Mouse (Mus musculus): ENCODE results near the gene Tcirg1. TPM values are rescaled to one million over a fixed set of nuclear protein-coding genes. Genes with fewer than 3 reads are reported as not detected.

Tcirg1 gene
- total and polyA plus RNA-seq, 2 experiments from 2014 or later, result 12.8 to 32.1 TPM

GRCm38 (mm10) chr19:3855091-3855490 is 51.8 kb downstream of the Tcirg1 start:
- ATAC-seq (ENCODE audit: insufficient read depth, low read depth), result no peak
- no peak for TF ChIP-seq CTCF (IDR thresholded peaks at IDR 0.05; ENCODE audit: low read depth)
- TF ChIP-seq EP300 (IDR thresholded peaks at IDR 0.05; ENCODE audit: low read depth), result no peak
- Histone ChIP-seq H3K9me3 (replicated peaks; ENCODE audit: control insufficient read depth, low read length) (no peaks in the 10 kb centered on the region), H3K36me3 (replicated peaks; ENCODE audit: control insufficient read depth, insufficient read depth, low read length) (no peaks in the 10 kb centered on the region), H3K27me3 (ENCODE audit: control insufficient read depth, insufficient read depth, low read length) (no peaks in the 10 kb centered on the region), H3K4me1 (ENCODE audit: control insufficient read depth, insufficient read depth) (peaks cover 31% of the 10 kb centered on the region), H3K4me3 (ENCODE audit: low read depth, low read length) (no peak overlapping the region), H3K27ac (ENCODE audit: low read depth) (no peak overlapping the region), H3K4me2 (ENCODE audit: low read depth, low read length) (no peak overlapping the region), H3K9ac (replicated peaks; ENCODE audit: low read depth, low read length) (no peak overlapping the region)
- no peak for DNase-seq (ENCODE audit: low spot score)
- 69% methylated on average over 6 of the region's 6 CpGs for WGBS

DNA sequence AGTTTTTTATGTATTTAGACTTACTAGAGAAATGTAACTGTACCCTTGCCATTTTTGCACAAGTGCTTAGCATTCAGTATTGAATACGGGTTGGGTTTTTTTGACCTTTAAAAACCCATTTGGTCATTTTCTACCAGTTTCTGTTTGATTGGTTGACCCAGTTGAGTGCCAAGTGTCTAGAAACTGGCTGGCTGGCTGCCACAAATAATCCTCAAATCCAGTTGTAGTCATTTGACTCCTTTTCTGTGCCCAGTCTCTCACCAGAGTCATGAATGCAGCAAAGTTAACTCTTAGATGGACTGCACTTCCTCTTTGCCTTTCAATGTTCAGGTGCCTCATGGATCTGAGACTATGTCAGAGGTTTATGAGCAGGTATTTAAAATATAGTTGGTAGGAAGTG is 53.0 kb downstream of the Tcirg1 start:
- ATAC-seq (ENCODE audit: insufficient read depth, low read depth) (no peak), DNase-seq (ENCODE audit: low spot score) (no peak)
- H3K4me3 ChIP-seq (ENCODE audit: low read depth, low read length), result no peak overlapping the region
- H3K27me3 ChIP-seq (ENCODE audit: control insufficient read depth, insufficient read depth, low read length), result no peaks in the 10 kb centered on the region
- H3K9me3 ChIP-seq (replicated peaks; ENCODE audit: control insufficient read depth, low read length), result no peaks in the 10 kb centered on the region
- H3K27ac ChIP-seq (ENCODE audit: low read depth), result no peak overlapping the region
- no peak overlapping the region for H3K9ac ChIP-seq (replicated peaks; ENCODE audit: low read depth, low read length)
- H3K36me3 ChIP-seq (replicated peaks; ENCODE audit: control insufficient read depth, insufficient read depth, low read length), result no peaks in the 10 kb centered on the region
- TF ChIP-seq EP300 (IDR thresholded peaks at IDR 0.05; ENCODE audit: low read depth) (no peak), CTCF (IDR thresholded peaks at IDR 0.05; ENCODE audit: low read depth) (no peak)
- H3K4me1 ChIP-seq (ENCODE audit: control insufficient read depth, insufficient read depth), result peaks cover 31% of the 10 kb centered on the region
- no peak overlapping the region for H3K4me2 ChIP-seq (ENCODE audit: low read depth, low read length)
- 87% methylated on average over 1 of the region's 1 CpGs for WGBS

- H3K9me3 ChIP-seq (replicated peaks; ENCODE audit: control insufficient read depth, low read length), result no peaks in the 10 kb centered on the region
- H3K36me3 ChIP-seq (replicated peaks; ENCODE audit: control insufficient read depth, insufficient read depth, low read length), result no peaks in the 10 kb centered on the region
- H3K27ac ChIP-seq (ENCODE audit: low read depth), result no peak overlapping the region
- 90% methylated on average over 10 of the region's 10 CpGs for WGBS
- no peak for TF ChIP-seq EP300 (IDR thresholded peaks at IDR 0.05; ENCODE audit: low read depth)
- no peak for TF ChIP-seq CTCF (IDR thresholded peaks at IDR 0.05; ENCODE audit: low read depth)
- no peak overlapping the region for H3K9ac ChIP-seq (replicated peaks; ENCODE audit: low read depth, low read length)
- DNase-seq (ENCODE audit: low spot score), result no peak
- peak overlapping the region; percentile 82 for H3K4me2 ChIP-seq (ENCODE audit: low read depth, low read length)
- H3K27me3 ChIP-seq (ENCODE audit: control insufficient read depth, insufficient read depth, low read length), result no peaks in the 10 kb centered on the region
- peaks cover 31% of the 10 kb centered on the region for H3K4me1 ChIP-seq (ENCODE audit: control insufficient read depth, insufficient read depth)
- H3K4me3 ChIP-seq (ENCODE audit: low read depth, low read length), result no peak overlapping the region
- no peak for ATAC-seq (ENCODE audit: insufficient read depth, low read depth)
Observed at GRCm38 (mm10) chr19:3853121-3853520, 53.8 kb downstream of the Tcirg1 start.

- WGBS, result under 1% methylated on average over 64 of the region's 74 CpGs
- TF ChIP-seq EP300 (IDR thresholded peaks at IDR 0.05; ENCODE audit: low read depth) (no peak), CTCF (IDR thresholded peaks at IDR 0.05; ENCODE audit: low read depth) (no peak)
- no peaks in the 10 kb centered on the region for H3K27me3 ChIP-seq (ENCODE audit: control insufficient read depth, insufficient read depth, low read length)
- H3K4me3 ChIP-seq (ENCODE audit: low read depth, low read length), result peak overlapping the region; percentile 81
- DNase-seq (ENCODE audit: low spot score) (peak; percentile 66), ATAC-seq (ENCODE audit: insufficient read depth, low read depth) (peak; percentile 28)
- H3K9ac ChIP-seq (replicated peaks; ENCODE audit: low read depth, low read length), result peak overlapping the region; percentile 85
- peaks cover 31% of the 10 kb centered on the region for H3K4me1 ChIP-seq (ENCODE audit: control insufficient read depth, insufficient read depth)
- H3K9me3 ChIP-seq (replicated peaks; ENCODE audit: control insufficient read depth, low read length), result no peaks in the 10 kb centered on the region
- no peaks in the 10 kb centered on the region for H3K36me3 ChIP-seq (replicated peaks; ENCODE audit: control insufficient read depth, insufficient read depth, low read length)
- peak overlapping the region; percentile 82 for H3K4me2 ChIP-seq (ENCODE audit: low read depth, low read length)
- H3K27ac ChIP-seq (ENCODE audit: low read depth), result peak overlapping the region; percentile 98
Observed at GRCm38 (mm10) chr19:3851979-3852681, 54.8 kb downstream of the Tcirg1 start.

DNA sequence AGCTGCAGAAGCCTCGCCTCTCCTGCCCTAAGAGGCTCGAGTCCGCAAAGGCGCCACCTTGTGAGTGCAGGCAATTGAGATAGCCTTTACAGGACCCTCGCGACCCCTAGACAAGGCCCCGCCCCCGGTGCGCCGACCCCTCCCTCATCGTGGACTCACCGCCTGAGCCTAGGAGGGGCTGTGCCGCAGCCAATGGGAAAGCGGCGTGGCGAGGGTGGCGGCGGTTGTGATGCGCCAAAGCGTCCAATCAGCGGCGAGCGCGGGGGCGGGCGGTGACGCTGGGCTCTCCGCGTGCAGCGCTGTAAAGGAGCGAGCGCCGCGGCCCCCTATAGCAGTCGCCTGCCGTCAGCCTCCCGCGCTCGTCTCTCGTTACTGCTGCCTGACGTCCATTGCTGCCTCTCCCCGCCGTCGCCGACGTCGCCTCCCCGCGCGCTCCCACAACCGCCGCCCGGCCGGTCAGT is 55.4 kb downstream of the Tcirg1 start, which contains the start of gene Chka:
Gene Chka, plus strand, starts transcription at position 272 of the 461 bp plus-strand sequence.
- WGBS, result 0% methylated on average over 54 of the region's 54 CpGs
- H3K4me2 ChIP-seq (ENCODE audit: low read depth, low read length), result peak within 1 kb of the TSS; percentile 82
- no peaks in the 10 kb centered on the region for H3K27me3 ChIP-seq (ENCODE audit: control insufficient read depth, insufficient read depth, low read length)
- peak within 1 kb of the TSS; percentile 98 for H3K27ac ChIP-seq (ENCODE audit: low read depth)
- ATAC-seq (ENCODE audit: insufficient read depth, low read depth) (peak; percentile 97), DNase-seq (ENCODE audit: low spot score) (peak; percentile 96)
- TF ChIP-seq CTCF (IDR thresholded peaks at IDR 0.05; ENCODE audit: low read depth) (no peak), EP300 (IDR thresholded peaks at IDR 0.05; ENCODE audit: low read depth) (0 out of 2 replicates have a peak, but pooled peaks have one; percentile 48)
- H3K9ac ChIP-seq (replicated peaks; ENCODE audit: low read depth, low read length), result peak within 1 kb of the TSS; percentile 85
- no peaks in the 10 kb centered on the region for H3K36me3 ChIP-seq (replicated peaks; ENCODE audit: control insufficient read depth, insufficient read depth, low read length)
- H3K9me3 ChIP-seq (replicated peaks; ENCODE audit: control insufficient read depth, low read length), result no peaks in the 10 kb centered on the region
- peaks cover 31% of the 10 kb centered on the region for H3K4me1 ChIP-seq (ENCODE audit: control insufficient read depth, insufficient read depth)
- peak within 1 kb of the TSS; percentile 81 for H3K4me3 ChIP-seq (ENCODE audit: low read depth, low read length)

All from heart, postnatal 0 days (tissue).